Mouse (Mus musculus) natural killer cell, adult 2 months (primary cell): Measurements from ENCODE around the gene Gm13128.
"Not testable (repeated sequence)": the region's sequence is repeated elsewhere in the genome, so short reads cannot be mapped to it uniquely, and the experiment has no call there.

ENCODE experiments used
- DNase-seq, 2 experiments: peaks; one replicate each; pipeline ENCODE4 v3.0.0; 2022; ENCODE audit warnings: low spot score in 2 of 2

The Gm13128 gene

DNA sequence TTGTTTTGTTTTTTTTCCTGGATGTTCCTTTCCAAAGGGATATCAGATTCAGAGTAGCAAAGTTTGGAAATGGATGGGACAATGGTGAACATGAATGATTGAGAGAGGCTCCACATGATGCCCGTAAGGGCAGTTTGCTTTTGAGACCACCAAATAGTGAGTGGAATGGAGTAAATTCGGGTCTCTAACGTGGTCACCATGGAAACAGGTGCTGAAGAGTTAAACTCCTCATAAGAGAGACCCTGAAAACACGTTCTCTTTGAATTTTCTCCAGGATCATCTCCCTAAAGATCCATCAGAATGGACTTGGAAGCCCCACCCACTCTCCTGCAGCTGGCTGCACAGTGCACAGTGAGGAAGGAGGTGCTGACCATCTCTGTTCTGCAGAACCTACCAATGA is at the start of gene Gm13128:
Gene Gm13128 (plus strand): TSS at position 301 of the 400 bp plus-strand sequence.
- DNase-seq: not testable (repeated sequence)

- DNase-seq: not testable (repeated sequence)
Measured at GRCm38 (mm10) chr4:144280388-144280787, 49.7 kb upstream of the Gm13128 start, which contains the start of gene Pramel5. Gene Pramel5 (minus strand): TSS chr4:144280488.

GRCm38 (mm10) chr4:144299414-144299813 is 30.6 kb upstream of the Gm13128 start:
- not testable (repeated sequence) for DNase-seq

DNA sequence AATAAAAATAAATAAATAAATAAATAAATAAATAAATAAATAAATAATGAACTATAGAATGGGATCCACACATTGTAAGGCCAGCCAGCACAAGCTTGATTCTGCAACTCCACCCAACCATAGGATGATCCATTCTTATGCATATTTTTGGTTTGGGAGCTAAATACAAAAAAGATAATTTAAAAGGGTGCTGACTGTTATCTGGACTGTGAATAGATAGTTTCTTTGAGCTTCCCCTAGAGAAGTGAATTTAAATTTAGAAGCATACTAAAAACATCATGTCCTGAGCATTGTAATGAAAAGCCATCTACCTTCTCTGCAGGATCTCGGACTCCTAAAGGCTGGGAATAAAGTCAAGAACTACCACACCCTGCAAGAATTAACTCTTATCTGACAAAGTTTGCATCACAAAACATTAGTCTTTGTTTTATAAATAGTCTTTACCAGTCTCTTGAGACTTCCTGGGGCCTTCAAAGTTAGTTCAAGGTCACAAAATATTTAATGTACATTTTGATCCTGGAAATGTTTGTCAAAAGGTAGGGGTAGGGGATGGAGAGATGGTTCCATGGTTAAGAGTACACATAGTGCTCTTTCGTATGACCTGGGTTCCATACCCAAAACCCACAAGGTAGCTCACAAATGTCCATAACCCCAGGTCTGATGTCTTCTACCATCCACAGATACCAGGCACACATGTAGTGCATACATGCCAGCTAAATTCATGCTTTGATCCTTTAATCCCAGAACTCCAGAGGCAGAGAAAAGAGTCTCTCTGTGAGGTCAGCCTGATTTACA is 17.2 kb upstream of the Gm13128 start:
- DNase-seq: not testable (repeated sequence)

DNA sequence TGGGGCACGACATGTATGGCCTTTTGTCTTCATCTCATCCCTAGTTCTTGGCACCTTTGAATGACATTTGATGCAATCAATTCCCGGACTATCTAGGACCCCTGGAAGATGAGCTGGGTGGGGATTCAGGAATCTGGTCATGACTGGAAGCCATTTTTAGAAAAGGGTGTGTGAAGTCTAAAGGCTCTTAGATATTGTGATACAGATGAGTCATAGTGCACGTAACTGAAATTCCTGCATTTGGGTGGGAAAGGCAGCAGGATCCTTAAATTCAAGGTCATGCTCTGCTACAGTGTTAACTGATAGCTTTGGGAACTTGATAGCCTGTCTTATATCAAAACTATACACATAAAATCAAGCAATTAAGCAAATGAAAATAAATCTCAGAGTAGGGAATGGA is 5.8 kb downstream of the Gm13128 start:
- DNase-seq: not testable (repeated sequence)

DNA sequence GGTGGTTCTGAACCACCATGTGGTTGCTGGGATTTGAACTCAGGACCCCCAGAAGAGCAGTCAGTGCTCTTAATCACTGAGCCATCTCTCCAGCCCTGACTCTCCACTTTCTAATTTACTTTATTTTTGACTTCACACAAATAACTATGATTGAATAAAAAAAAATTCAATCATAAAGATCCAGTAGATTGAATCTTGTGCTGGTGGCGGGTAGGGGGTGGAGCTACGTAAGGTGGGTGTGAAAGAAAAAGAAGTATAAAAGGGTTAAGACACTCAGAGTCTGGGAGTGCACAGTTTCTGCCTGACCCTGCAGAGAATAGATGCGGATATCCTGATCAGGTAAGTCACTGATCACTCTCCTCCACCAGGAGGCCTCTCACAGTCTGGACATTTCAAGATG is 27.6 kb downstream of the Gm13128 start, which contains the start of gene Gm13119:
Gene Gm13119 (plus strand): TSS at position 301 of the 400 bp plus-strand sequence.
- DNase-seq: not testable (repeated sequence)

DNA sequence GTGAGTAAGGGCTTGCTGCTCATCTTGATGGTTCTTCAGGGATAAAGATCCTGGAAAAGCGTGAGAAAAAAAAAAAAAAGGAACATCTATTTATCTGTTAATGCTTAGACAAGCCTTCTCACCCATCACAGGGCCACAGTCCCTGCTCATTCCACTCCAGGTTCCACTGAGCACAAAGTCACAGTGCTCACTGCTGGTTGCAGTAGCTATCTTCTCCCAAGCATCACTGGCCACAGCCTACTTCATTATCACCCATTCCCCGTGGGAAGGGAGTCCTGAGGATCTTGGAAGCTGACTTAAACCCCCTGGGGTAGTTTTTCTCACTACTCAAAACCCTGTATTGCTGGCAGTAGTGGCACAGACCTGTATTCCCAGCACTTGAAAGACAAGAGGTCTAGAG is 47.9 kb downstream of the Gm13128 start, which contains the start of gene Pramef20:
Gene Pramef20 (minus strand): TSS at position 23 of the 400 bp plus-strand sequence.
- DNase-seq: no peak
